Mouse (Mus musculus) testis, adult 2 months (tissue): ENCODE measurements around the gene Clic3.
"Not testable (repeated sequence)": the region's sequence is repeated elsewhere in the genome, so short reads cannot be mapped to it uniquely, and the experiment has no call there.

Source experiments
- CTCF ChIP-seq: fragments of 200-500 bp; IDR thresholded peaks from 2 replicates; pipeline ENCODE4 v1.5.1; 2012; ENCODE audit warnings: low read depth, mild to moderate bottlenecking, inconsistent platforms, low read length, moderate library complexity; ENCODE audit not compliant: control insufficient read depth, insufficient read depth, insufficient replicate concordance
- POLR2A ChIP-seq: fragments of 200-500 bp; IDR thresholded peaks from 2 replicates; pipeline ENCODE4 v1.6.1; 2012; ENCODE audit warnings: low read depth, mild to moderate bottlenecking, inconsistent platforms, low read length, moderate library complexity; ENCODE audit not compliant: control insufficient read depth

DNA sequence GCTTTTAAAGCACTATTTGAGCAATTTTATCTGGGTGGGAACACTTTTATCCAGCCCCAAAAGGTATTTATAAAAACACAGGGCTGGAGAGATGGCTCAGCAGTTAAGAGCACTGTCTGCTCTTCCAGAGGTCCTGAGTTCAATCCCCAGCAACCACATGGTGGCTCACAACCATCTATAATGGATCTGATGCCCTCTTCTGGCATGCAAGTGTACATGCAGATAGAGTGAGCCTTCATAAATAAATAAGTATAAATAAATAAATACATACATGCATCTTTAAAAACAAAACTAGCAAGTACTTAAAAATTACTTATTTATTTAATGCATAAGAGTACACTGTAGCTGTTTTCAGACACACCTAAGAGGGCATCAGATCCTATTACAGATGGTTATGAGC is 43.2 kb upstream of the Clic3 start:
- not testable (repeated sequence) for TF ChIP-seq CTCF, POLR2A
